Mouse (Mus musculus) fibroblast of lung, adult 2 months (primary cell): Measurements from ENCODE around the gene A730009L09Rik.

Experiments
- DNase-seq: peaks from one replicate; pipeline ENCODE4 v3.0.0-alpha.2; 2011; ENCODE audit warnings: low read depth

A730009L09Rik gene

GRCm38 (mm10) chr16:84560279-84560602 is 45.3 kb downstream of the A730009L09Rik start:
- DNase-seq = no peak
